Mouse (Mus musculus) bone marrow macrophage, adult 2 months (primary cell): ENCODE data around the gene Cplx3. TPM values are rescaled to one million over a fixed set of nuclear protein-coding genes. Genes with fewer than 3 reads are reported as not detected.

Source experiments
- H3K27ac ChIP-seq: 2 replicates; pipeline ENCODE4 v1.5.1; 2012; ENCODE audit warnings: low read depth, low read length; ENCODE audit not compliant: insufficient read depth
- H3K4me1 ChIP-seq: 2 replicates; pipeline ENCODE4 v1.6.1; 2012; ENCODE audit warnings: low read length; ENCODE audit not compliant: control insufficient read depth, insufficient read depth
- H3K4me3 ChIP-seq: 2 replicates; pipeline ENCODE4 v1.5.1; 2012; ENCODE audit warnings: mild to moderate bottlenecking, low read length, moderate library complexity; ENCODE audit not compliant: insufficient read depth
- CTCF ChIP-seq: IDR thresholded peaks from 2 replicates; pipeline ENCODE4 v1.5.1; 2012; ENCODE audit warnings: low read depth, mild to moderate bottlenecking, low read length, moderate library complexity
- POLR2A ChIP-seq: IDR thresholded peaks from 2 replicates; pipeline ENCODE4 v1.6.1; 2012; ENCODE audit warnings: mild to moderate bottlenecking, low read depth, low read length, borderline replicate concordance
- polyA plus RNA-seq: library from polyadenylated mRNA; stranded (reverse); fragments of >200 nt; gene quantifications from 2 replicates; pipeline ENCODE4 v1.2.4, GENCODE M21; 2012; ENCODE audit not compliant: missing spikeins, insufficient read depth, insufficient read length

The Cplx3 gene
- polyA plus RNA-seq, 1 experiment: not detected

DNA sequence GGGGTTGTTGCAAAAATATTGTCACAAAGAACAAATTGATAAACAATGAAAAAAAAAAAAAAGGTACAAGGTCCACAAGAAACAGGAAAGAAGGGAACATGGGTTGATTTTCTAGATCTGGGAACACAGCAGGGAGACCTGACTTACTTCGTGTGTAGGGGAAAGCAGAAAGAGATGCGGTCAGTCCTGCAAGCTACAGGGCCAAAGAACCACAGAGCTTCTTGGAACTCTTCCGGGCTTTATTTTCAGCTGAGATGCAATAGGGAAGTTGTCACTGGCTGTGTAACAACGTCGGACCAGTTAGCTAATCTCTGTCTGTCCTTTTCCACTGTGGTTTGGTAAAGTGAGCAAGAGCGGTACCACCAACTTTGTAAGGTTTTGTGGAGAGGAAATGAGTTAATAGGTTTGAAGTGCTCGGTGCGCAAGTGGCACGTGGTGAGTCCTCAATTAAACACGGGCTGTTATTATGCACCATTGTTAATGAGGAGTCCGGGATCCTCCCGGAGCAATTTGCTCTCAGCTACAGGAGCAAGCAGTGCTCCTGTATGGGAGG, 40.5 kb upstream of the Cplx3 start:
- Histone ChIP-seq H3K4me1 (peaks cover 45% of the 10 kb centered on the region), H3K27ac (peak overlapping the region; percentile 96), H3K4me3 (peak overlapping the region; percentile 30)
- TF ChIP-seq CTCF (no peak), POLR2A (no peak)

DNA sequence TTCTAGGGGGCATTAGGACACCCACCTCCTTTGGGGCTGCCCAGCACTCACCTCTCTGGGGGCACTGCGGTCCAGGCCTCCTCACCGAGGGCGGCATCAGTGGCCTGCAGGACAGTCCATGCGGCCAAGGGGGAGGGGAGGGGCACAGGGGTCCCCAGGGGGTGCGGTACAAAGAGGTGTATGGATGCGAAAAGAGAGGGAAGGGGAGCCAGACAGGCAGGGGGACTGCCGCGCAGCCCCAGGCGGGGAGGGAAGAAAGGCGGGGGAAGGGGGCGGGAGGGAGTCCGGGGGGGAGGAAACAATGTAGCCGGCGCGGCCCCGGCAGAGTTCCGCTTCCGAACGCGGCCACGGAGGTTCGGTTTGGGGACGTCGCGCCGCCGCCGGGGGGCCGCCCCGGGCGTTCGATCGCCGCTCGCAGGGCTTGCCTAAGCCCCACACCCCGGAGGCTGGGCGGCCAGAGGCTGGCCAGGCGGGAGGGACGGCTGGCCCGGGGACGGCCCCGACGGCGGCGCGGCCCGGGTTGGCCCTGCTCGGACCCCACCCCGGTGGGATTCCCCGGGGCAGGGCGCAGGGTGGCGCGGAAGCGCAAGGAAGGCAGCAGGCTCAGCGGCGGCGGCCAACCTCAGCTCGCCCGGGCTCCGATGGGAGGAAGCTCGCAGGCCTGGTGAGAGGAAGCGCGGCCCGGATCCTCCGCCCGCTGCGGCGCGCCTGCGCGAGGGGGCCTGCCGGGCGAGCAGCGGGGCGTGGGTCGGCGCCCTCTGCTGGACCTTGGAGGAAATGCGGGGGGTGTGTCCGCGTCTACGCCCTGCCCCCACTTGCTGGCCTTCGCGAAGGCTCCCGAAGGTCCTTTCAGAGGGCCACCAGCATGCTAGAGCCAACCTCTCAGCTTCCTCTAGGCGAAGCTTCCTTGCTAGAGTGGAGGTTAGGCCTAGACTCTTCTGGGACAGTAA, 39.1 kb upstream of the Cplx3 start:
- Histone ChIP-seq H3K4me3 (peak overlapping the region; percentile 94), H3K27ac (peak overlapping the region; percentile 100), H3K4me1 (peaks cover 47% of the 10 kb centered on the region)
- TF ChIP-seq CTCF (peak; percentile 10; the same call in 1 of the 2 replicates), POLR2A (no peak)

DNA sequence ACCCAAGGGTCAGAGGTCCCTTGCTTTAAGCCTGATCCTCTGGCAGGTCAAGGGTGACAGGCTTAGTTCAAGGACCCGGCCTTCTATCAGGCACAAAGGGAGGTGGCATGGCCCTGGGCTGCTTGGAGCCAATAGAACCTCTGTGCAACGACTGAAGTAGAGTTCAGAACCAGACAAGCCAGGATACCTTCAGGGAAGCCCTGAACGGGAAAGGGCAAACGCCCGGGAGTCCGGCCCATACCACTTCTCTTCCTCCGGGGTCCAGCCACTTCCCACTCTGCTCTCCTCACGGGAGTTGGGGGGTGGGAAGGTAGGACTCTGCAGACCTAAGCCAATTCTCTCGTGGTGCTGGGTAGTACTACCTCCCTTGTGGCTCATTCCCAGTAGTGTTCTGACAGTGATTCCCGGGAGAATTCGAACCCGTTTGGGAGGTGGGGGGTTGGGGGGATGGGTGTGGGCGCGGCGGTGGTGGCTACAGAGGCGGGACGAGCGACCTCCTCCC, 38.4 kb upstream of the Cplx3 start:
- peaks cover 52% of the 10 kb centered on the region for H3K4me1 ChIP-seq
- H3K4me3 ChIP-seq: peak overlapping the region; percentile 94
- H3K27ac ChIP-seq: peak overlapping the region; percentile 100
- no peak for TF ChIP-seq CTCF
- no peak for TF ChIP-seq POLR2A

DNA sequence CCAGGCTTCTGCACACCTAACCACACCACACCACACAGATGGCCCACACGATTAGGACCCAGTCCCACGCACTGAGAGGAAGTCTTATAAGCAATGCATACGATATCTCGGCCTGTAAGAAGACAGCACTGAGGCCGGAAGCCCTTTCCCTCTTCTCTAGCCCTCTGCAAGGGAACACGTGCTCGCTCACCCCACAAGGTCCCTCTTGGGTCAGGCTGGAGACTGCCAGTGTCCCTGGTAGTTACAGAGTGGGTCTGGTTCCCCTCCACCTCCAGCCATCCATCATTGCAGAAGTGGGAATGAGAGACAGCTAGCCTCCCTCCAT, 37.7 kb upstream of the Cplx3 start:
- Histone ChIP-seq H3K4me1 (peaks cover 57% of the 10 kb centered on the region), H3K4me3 (peak overlapping the region; percentile 94), H3K27ac (peak overlapping the region; percentile 100)
- no peak for TF ChIP-seq CTCF
- no peak for TF ChIP-seq POLR2A

DNA sequence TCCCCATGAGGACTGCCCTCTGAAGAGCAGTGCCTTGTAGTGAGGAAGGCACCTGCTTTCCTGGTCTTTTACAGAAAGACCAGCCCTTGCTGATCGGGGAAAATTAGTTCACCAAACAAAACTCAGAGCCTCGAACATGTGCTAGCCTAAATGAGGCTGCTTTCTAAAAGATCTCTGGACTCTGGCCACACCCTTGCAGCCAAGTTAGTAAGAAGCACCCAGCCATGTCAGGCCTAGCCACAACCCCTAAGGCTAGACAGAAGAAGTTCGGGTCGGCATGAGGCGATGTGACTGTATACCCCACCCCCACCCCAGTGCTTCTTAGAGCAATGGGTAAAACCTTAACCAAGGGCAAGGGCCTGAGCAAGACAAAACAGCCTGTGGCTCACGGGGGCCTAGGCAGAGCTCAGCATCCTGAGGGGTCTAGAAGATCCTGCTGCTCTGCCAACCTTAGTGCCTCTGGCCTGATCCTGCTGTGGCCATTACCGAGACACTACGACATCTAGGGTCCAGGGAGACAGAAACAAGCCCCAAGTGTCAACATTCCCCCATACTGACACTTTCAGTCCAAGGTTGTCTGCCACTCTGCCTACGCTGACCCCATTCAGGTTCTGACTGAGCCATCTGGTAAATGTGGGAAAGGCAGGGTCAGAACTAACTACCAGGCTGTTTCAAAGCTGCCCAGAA, 37.2 kb upstream of the Cplx3 start:
- Histone ChIP-seq H3K4me3 (peak overlapping the region; percentile 94), H3K27ac (peak overlapping the region; percentile 100), H3K4me1 (peaks cover 63% of the 10 kb centered on the region)
- TF ChIP-seq POLR2A (no peak), CTCF (no peak; the same call in 1 of the 2 replicates)

DNA sequence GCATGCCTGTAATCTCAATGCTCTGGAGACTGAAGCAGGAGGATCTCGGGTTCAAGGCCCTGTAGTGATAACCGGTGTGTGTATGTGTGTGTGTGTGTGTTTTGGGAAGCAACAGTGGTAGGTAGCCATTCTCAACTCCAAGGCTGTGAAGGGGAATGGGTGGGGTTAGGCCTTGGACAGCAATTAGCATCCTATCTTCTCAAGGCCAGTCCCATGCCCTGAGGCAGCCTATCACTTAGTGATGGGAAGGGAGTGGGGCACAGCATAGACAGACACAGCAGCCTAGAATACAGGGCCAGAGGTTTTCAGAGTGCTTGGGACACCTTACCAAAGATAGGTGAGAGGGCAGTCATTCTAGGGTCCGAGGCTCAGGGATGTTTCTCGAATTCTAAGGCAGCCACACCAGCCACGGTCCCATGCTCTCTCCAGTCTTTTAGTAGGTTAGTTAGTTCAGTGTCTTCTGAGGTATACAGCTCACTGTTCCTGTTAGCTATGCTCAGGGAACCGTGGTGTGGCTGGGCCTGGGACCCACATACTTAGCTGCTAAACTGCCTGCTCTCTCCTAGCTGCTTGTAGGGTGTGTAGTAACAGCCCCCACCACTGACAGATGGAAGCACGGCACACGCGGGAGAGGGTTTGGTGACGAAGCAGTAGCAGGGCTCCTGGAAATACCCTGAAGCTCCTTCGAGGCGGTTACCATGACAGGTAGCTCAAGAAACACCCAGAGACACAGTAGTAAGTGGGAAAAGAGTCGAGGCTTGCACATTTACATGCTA, 35.9 kb upstream of the Cplx3 start:
- TF ChIP-seq CTCF (no peak), POLR2A (no peak)
- Histone ChIP-seq H3K4me3 (no peak overlapping the region), H3K4me1 (peaks cover 59% of the 10 kb centered on the region), H3K27ac (peak overlapping the region; percentile 60; the same call in 1 of the 2 replicates)

DNA sequence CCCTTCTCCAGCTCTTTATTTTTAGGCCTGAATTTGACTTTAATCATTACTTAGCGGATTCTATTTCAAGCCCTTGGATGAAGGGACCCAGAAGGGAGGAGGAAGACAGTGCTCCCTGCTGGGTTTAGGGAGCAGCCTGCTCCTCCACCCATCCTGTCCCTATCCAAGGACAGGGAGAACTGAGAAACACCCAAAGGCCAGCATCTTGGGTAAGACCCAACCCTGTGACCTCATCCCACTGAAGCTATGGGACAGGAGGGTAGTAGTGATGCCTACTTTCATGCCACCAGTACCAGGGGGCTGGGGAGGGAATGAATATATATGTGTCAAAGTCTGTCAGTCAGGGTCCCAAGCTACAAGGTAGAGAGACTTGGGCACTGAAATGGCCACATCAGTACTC, 34.9 kb upstream of the Cplx3 start:
- Histone ChIP-seq H3K27ac (peak overlapping the region; percentile 60), H3K4me3 (0 out of 2 replicates have a peak overlapping the region, but pooled peaks have one; percentile 9), H3K4me1 (peaks cover 61% of the 10 kb centered on the region)
- TF ChIP-seq POLR2A (no peak), CTCF (0 out of 2 replicates have a peak, but pooled peaks have one; percentile 11)

DNA sequence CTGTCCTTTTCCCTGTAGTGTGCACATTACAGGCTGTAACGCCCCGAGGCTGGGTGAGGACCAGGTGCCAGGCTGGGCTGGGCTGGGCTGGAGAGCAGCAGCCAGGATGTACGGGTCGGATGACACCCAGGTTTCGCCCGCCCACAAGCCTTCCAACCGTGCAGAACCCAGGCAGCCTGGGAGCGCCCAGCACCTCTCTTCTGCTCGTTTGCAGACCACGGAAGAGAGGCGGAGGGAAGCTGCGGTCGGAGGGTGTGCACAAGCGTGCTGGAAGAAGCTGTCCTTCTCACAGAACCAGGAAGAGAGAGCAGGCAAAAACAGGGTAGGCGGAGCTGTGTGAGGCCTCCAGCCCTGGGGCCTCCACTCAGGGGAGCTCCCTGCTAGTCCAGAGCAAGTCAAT, 34.3 kb upstream of the Cplx3 start:
- H3K27ac ChIP-seq: peak overlapping the region; percentile 82
- H3K4me3 ChIP-seq: peak overlapping the region; percentile 44
- TF ChIP-seq POLR2A: no peak
- TF ChIP-seq CTCF: no peak
- H3K4me1 ChIP-seq: peaks cover 61% of the 10 kb centered on the region
